Mouse (Mus musculus): Measurements from ENCODE around the gene Osbpl9.

DNA sequence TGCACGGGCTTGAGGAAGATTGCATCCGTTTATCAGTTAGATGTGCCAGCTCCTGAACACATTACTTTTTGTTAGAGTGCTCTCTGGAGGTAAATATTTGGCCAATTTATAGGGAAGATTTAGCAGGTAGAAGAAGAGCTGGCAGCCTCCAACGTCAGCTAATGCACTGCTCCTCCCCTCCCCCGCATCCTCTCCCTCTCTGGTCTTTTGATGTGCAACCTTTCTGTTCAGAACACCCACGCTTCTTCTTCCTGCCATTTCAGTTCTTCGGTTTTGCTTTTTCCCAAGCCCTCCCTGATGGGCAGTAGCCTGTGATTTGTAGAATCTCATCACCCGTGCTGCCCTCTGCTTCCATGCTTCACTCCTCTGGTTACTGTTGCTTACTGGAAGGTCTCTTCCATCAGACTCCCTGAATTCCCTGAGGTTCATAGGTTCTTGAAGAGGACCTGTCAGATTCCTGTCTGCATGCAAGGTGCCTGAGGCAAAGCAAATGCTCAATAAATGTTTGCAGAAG, 27.8 kb upstream of the Osbpl9 start:
- TF ChIP-seq POLR2A (IDR thresholded peaks at IDR 0.05; ENCODE audit: insufficient read length, low read depth) (no peak), USF1 (IDR thresholded peaks at IDR 0.05; ENCODE audit: low read depth) (no peak), MYOG (IDR thresholded peaks at IDR 0.05; ENCODE audit: control insufficient read depth in 1 of 3, insufficient read depth in 1 of 3, insufficient read length in 2 of 3, low read depth in 2 of 3) (no peak), SRF (IDR thresholded peaks at IDR 0.05; ENCODE audit: control insufficient read depth, insufficient read length, low read depth) (no peak), TCF12 (IDR thresholded peaks at IDR 0.05; ENCODE audit: insufficient read depth, poor library complexity, severe bottlenecking) (no peak), MYOD1 (IDR thresholded peaks at IDR 0.05; ENCODE audit: control insufficient read depth in 1 of 3, insufficient read length in 2 of 3, low read depth in 2 of 3) (no peak), POLR2AphosphoS2 (IDR thresholded peaks at IDR 0.05; ENCODE audit: insufficient read length, low read depth) (no peak), MAX (IDR thresholded peaks at IDR 0.05; ENCODE audit: low read depth) (no peak)
